Mouse (Mus musculus) bone marrow, adult 2 months (tissue): ENCODE results near the gene Pla2g15. TPM values are rescaled to one million over a fixed set of nuclear protein-coding genes. Genes with fewer than 3 reads are reported as not detected.

Experiments
- H3K27ac ChIP-seq: fragments of 200-500 bp; 2 replicates; pipeline ENCODE4 v1.5.1; 2012; ENCODE audit warnings: low read depth, mild to moderate bottlenecking, control low read depth, inconsistent platforms, low read length; ENCODE audit not compliant: control insufficient read depth, poor library complexity, insufficient read depth
- H3K4me1 ChIP-seq: fragments of 200-500 bp; 2 replicates; pipeline ENCODE4 v1.6.1; 2011; ENCODE audit warnings: low read length; ENCODE audit not compliant: control insufficient read depth, insufficient read depth
- H3K4me3 ChIP-seq: fragments of 200-500 bp; replicated peaks from 2 replicates; pipeline ENCODE3; 2011; ENCODE audit warnings: mild to moderate bottlenecking, low read depth, low read length, control low read depth; ENCODE audit not compliant: control insufficient read depth
- CTCF ChIP-seq: fragments of 200-500 bp; IDR thresholded peaks from 2 replicates; pipeline ENCODE4 v1.5.1; 2011; ENCODE audit warnings: low read length, control low read depth; ENCODE audit not compliant: control insufficient read depth, insufficient read depth
- POLR2A ChIP-seq: fragments of 200-500 bp; IDR thresholded peaks from 2 replicates; pipeline ENCODE4 v1.6.1; 2011; ENCODE audit warnings: low read depth, mild to moderate bottlenecking, control low read depth, low read length, borderline replicate concordance; ENCODE audit not compliant: control insufficient read depth
- WGBS: fragments of 180-500 bp; shearing (Covaris S2); methylation state at CpG from one replicate; pipeline ENCODE4 v1.1.7; 2018; 5-methylcytosine and 5-hydroxymethylcytosine counted together
- polyA plus RNA-seq: library from polyadenylated mRNA; stranded (reverse); fragments of >200 nt; gene quantifications from 2 replicates; pipeline ENCODE4 v1.2.4, GENCODE M21; 2011; ENCODE audit warnings: low replicate concordance; ENCODE audit not compliant: missing spikeins, insufficient read depth, insufficient read length

Pla2g15 gene
- polyA plus RNA-seq, 1 experiment = 20.8 TPM

DNA sequence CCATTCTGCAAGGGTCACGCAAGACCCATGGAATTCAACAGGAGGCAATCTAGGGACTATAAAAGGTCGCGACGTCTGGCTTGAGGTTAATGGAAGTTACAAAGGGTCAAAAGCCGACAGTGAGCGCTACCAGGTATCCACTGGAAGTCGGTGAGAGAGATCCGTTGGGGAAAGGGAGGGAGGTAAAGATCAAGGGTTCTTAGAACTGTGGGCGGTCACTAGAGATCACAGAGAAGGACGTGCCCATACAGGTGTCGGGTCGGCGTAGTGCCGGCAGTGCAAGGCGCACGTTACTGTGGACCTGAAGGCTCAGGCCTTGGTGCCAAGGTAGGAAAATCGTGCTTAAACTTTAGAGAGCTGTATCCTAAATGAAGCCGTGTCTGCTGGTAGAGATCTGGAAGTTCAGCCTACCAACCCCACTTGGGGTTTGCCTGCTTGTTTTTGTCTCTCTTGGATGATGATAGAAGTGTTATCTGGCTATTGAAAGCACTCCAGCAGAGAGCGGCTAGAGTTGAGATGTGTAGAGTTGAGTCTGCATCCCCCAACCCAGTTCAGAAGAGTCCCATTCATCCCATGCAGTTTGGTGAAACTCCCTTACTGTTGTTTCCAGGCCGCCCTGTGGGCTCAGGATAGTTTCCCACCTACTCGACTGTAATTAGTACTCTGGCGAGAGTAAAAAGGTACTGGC, 12.8 kb upstream of the Pla2g15 start:
- 10% methylated on average over 22 of the region's 22 CpGs for WGBS

DNA sequence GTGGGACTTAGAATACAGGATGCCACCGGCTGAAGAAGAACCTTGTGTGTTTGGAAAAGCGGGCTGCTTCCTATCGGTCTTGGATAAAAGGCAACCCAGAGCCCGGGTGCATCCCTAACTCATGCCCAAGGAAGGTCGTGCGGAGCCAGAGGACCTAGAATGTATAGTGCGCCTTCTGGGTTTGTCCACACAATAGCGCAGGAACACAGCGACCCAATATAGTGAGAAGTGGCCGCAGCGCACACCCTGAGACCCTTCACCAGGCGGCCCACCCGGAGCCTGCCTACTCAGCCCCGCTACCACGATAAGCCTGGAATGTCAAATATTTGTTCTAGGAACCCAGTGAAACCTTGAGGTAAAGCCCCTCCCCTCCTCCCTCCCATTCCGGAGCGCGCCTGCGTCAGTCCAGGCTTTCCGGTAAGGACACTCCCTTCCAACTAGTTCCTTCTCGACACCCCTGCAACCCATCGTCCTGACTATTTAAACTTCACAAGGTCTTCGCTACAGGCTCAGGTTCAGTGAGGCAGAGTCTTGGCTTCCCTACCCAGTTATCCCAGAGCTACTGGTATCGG, 12.2 kb upstream of the Pla2g15 start:
- TF ChIP-seq CTCF (no peak), POLR2A (no peak)
- WGBS = 1% methylated on average over 24 of the region's 24 CpGs
- Histone ChIP-seq H3K4me3 (peak overlapping the region; percentile 38), H3K27ac (no peak overlapping the region), H3K4me1 (no peaks in the 10 kb centered on the region; the same call in 1 of the 2 replicates)

More for the DNA sequence above, 12.8 kb upstream of the Pla2g15 start:
- Histone ChIP-seq H3K27ac (no peak overlapping the region), H3K4me3 (no peak overlapping the region), H3K4me1 (no peaks in the 10 kb centered on the region; the same call in 1 of the 2 replicates)
- TF ChIP-seq CTCF (no peak), POLR2A (no peak)

DNA sequence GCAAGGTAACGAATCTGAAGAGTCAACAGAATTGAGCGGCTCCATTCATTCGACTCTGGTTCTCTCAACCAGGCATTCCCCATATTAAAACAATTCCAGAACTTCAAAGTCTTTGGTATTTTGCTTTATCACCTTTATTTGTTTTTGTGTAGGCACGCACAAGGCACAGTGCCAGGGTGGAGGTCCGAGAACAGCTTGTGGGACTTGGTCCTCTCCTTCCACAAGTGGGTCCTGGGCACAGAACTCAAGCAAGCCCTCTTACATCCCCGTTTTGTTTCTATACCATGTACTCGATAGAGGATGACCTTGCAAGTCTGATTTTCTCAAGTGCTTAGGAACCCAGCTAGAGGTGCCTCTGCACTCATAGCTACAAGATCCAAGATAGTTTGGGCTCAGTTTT, 11.6 kb upstream of the Pla2g15 start:
- TF ChIP-seq CTCF (no peak), POLR2A (no peak)
- Histone ChIP-seq H3K27ac (no peak overlapping the region), H3K4me1 (no peaks in the 10 kb centered on the region; the same call in 1 of the 2 replicates), H3K4me3 (peak overlapping the region; percentile 38)
- WGBS = 39% methylated on average over 7 of the region's 7 CpGs

DNA sequence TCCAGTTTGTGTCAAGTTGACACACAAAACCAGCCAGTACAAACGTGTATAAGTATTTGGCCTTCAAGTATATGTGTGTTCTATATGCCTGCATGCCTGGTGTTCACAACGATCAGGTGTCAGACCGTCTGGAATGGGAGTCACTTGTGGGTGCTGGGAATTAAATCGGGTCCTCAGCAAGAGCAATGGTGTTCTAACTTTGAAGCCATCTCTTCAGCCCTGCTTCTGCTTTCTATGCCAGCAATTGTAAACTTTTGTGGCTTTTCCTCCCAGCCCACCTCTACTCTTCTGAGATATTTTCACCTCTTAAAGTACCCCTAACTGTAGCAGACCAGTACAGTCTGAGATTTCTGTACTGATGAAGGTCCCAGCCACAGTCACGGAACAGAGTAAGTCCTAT, 10.0 kb upstream of the Pla2g15 start:
- H3K4me3 ChIP-seq = no peak overlapping the region
- 71% methylated on average over 5 of the region's 5 CpGs for WGBS
- no peak for TF ChIP-seq POLR2A
- TF ChIP-seq CTCF = no peak
- no peak overlapping the region for H3K27ac ChIP-seq
- H3K4me1 ChIP-seq = no peaks in the 10 kb centered on the region; the same call in 1 of the 2 replicates

DNA sequence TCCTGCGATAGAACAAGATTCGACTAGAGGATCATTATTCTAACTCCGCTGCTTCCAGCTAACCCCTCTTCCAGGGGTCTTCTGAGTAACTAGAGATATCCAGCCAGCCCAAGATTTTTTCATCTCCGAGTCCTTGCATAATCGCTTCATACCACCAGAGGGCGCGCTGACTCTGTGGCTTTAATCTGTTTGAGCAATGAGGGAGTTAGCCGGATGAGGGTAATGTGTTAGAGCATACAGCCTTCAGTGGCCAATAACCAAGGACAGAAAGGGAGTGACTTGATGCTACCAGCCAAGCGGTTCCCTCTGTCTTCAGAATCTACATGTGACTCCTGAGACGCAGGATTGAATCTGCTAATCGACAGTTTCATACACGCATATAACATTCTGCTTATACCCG, 9.4 kb upstream of the Pla2g15 start:
- Histone ChIP-seq H3K4me1 (no peaks in the 10 kb centered on the region; the same call in 1 of the 2 replicates), H3K4me3 (no peak overlapping the region), H3K27ac (no peak overlapping the region)
- 13% methylated on average over 13 of the region's 13 CpGs for WGBS
- TF ChIP-seq CTCF (peak; percentile 85), POLR2A (no peak)

DNA sequence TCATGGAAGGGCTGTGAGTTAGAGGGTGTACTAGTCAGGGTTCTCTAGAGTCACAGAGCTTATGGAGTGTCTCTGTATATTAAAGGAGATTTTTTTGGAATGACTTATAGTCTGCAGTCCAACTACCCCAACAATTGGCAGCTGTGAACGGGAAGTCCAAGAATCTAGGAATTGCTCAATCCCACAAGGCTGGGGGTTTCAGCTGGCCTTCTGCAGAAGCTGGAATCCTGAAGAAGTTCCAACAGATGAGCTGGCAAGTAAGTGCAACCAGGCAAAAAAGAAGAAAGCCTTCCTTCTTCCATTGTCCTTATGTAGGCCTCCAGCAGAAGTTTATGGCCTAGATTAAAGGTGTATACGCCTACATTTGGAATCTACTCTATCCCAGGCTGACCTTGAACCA, 4.9 kb upstream of the Pla2g15 start:
- Histone ChIP-seq H3K4me1 (peaks cover 3% of the 10 kb centered on the region), H3K27ac (no peak overlapping the region), H3K4me3 (no peak overlapping the region)
- TF ChIP-seq CTCF (no peak), POLR2A (no peak)
- 60% methylated on average over 2 of the region's 2 CpGs for WGBS

DNA sequence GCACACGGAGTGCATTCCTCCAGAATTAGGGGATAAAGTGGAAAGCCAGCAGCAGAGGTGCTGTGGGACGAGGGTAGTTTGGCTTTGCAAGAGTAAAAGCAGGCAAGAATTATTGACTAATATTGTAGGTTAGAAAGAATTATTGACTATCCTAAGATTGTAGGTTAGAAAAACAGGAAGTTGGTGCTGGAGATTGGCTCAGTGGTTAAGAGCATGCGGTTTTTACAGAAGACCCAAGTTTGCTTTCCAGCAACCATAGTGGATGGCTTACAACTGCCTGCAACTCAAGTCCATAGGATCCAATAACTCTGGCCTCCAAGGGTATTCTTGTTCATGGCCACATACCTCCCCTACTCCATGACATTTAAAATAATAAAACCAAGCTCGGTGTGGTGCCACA, 4.2 kb upstream of the Pla2g15 start:
- H3K4me1 ChIP-seq = peaks cover 3% of the 10 kb centered on the region
- no peak overlapping the region for H3K4me3 ChIP-seq
- no peak overlapping the region for H3K27ac ChIP-seq
- TF ChIP-seq POLR2A (no peak), CTCF (no peak)
- WGBS = 48% methylated on average over 4 of the region's 4 CpGs

DNA sequence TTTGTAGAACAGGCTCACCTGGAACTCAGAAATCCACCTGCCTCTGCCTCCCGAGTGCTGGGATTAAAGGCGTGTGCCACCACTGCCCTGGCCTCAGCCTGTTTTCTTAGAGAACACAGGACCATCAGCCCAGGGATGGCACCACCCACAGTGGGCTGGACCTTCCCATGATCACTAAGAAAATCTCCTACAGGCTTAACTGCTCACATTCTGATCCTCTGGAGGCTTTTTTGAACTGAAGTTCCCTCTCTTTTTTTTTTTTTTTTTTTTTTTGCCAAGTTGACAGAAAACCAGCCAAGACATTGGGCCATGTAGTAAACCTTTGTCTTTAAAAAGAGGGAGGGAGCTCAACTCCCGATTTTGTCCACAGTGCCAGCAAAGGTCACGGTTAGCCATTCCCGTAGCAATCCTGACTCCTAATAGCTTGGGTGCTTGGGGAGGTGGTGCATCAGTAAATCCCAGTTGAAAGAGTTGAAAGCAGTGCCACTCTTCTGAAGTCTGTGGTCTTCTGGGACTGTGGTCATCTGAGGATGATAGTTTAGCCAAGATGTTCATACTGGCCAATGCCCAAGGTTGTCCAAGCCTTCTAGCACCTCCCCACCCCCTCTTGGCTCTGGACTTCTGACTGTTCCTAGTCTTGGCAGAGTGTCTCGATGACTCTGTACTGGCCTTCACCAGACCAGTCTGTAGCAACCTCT, 2.2 kb upstream of the Pla2g15 start:
- Histone ChIP-seq H3K27ac (no peak overlapping the region), H3K4me3 (no peak overlapping the region), H3K4me1 (peaks cover 4% of the 10 kb centered on the region)
- 78% methylated on average over 6 of the region's 6 CpGs for WGBS
- TF ChIP-seq CTCF = no peak
- TF ChIP-seq POLR2A = no peak
